Mouse (Mus musculus): ENCODE results near the gene Vmn1r3.
"Not testable (repeated sequence)": the region's sequence is repeated elsewhere in the genome, so short reads cannot be mapped to it uniquely, and the experiment has no call there.

Vmn1r3 gene

DNA sequence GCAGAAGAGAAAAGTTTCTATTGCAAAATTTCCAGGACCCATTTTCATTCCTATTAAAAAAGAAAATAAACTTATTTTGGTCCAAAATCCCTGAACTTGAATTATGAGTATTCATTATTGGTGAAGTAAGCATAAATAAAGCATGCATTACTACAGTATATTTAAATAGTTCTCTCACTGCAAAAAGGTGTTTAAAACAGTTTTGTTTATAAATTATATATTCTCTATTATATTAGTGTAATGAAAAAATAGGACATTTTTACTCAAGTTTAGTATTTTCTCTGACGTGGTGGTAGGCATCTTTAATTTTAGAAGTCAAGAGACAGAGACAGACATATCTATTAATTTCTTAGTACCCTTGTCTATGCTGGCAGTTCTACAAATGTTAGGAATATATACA lies at the start of gene Vmn1r3:
TSS of gene Vmn1r3 (minus strand) at position 101 of the 400 bp plus-strand sequence.
- DNase-seq (ENCODE audit: low spot score in 2 of 2), result not testable (repeated sequence)

DNA sequence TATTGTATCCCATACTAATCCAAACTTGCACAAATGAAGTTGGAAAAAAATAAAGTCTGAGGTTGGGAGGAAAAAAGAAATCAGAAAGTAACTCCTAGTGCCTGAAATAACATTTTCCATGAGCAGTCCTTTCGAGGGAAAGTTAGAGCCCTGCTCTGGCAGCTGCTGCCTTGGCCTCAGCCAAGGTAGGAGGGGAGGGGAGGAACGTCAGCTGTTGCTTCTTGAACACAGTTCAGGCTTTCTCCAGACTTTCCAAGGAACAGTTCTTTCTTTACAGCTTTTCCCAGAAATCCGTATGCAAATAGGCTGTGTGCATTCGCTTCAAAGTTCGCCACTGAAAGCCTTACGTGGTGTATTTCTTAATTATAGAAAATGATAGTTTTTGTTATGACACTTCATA lies 46.9 kb upstream of the Vmn1r3 start:
- DNase-seq (ENCODE audit: low spot score in 2 of 2), result peak in 1 of 2 experiments; percentile 26

DNA sequence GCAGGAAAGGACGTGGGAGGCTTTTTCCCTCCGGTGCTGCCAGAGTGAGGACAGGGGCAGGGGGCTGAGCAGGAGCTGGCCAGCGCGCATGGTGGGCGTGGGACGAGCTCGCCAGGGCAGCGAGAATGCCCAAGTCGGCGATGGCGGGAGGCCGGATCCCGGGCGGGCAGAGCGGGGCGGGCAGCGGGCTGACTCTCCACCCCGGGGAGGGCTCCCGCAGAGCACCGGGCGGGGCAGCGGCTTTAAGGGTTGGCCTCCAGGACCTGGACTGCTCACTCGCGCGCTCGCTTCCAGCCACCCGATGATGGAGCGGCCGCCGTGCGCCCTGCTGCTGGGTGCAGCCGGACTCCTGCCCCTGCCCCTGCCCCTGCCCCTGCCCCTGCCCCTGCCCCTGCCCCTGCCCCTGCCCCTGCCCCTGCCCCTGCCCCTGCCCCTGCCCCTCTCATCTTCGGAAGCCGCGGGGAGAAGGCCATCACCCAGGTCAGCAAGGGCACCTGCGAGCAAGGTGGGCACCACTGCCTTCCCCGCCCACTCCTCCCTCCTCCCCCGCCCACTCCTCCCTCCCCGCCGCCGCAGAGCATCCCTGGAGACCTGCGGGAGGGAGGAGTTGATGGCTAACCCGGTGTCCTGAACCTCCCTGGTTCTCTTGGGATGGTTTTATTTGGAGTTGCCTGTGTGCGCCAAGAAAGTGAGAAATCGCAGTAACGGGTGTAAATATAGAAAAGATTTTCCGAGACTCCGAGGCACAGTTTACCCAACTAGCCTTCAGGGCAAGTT lies 45.9 kb upstream of the Vmn1r3 start:
- peak in 1 of 2 experiments; percentile 27 for DNase-seq (ENCODE audit: low spot score in 2 of 2)

DNA sequence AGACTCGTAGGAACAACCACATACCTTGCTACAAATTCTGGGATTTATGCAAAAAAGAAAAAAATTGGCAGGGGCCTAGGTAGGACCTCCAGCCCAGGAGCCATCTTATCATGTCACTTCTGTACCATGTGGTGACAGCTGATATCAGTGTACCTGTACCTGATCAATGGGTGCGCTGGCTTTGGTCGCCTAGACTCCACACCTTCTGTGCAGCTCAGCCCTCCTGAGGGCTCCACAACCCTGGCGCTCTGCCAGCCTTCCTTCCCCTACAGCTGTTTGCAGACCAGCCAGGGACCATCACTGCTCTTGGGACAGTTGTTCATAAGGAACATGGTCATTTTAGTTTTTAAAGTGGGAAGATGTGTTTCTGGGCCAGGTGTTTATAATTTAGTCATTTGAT lies 44.4 kb upstream of the Vmn1r3 start:
- peak in 1 of 2 experiments; percentile 42 for DNase-seq (ENCODE audit: low spot score in 2 of 2)

DNA sequence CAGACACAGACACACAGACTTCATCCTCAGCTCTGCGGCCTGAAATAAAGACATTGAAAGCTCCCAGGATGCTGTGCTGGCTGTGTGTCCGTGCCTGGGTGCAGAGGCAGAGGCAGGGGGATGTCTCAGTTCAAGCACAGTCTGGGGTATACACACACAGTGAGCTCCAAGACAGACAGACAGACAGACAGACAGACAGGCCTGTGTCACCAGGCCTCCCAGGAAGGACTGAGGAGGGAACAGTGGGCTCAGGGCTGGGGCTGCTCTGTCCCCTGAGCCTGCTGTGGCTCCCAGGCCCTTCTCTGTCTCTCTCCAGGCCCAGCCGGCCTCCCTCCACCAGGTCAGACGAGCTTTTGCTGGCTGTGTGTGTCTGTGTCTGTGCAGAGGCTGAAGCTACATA lies 43.3 kb upstream of the Vmn1r3 start:
- no peak for DNase-seq (ENCODE audit: low spot score in 2 of 2)

DNA sequence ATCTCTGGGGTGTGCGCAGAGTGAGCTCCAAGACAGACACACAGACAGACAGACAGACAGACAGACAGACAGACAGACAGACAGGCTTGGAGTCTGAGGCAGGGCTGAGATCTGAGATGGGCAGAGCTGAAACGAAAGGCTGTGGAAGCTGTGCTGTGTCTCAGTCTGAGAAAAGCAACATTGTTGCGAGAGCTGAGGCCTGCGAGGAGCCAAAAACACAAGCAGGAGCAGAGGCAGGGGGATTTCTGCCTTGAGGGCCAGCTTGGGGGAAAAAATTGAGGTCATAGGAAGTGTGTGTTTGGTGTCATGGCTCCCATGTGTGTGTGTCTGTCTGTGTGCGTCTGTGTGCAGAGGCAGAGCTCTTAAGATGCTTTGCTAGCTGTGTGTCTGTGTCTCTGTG lies 42.6 kb upstream of the Vmn1r3 start:
- DNase-seq (ENCODE audit: low spot score in 2 of 2), result no peak

DNA sequence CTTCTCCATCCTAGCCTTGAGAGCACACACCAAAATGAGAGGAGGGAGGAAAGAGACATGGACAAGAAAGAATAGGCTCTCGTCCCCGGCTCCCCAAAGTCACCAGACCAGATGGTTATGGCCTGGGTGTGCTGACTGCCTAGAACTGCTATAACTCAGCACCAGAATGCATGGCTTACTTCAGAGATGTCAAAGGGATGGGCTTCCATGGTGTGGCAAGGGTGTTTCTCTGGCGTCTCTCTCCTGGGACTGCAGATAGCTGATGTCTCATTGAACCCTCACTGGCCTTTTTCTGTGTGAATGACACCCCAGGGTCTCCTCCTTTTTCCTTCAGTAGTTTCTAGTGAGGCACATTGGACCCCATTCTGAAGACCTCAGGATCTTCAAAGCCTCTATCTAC lies 41.3 kb upstream of the Vmn1r3 start:
- no peak for DNase-seq (ENCODE audit: low spot score in 2 of 2)

DNA sequence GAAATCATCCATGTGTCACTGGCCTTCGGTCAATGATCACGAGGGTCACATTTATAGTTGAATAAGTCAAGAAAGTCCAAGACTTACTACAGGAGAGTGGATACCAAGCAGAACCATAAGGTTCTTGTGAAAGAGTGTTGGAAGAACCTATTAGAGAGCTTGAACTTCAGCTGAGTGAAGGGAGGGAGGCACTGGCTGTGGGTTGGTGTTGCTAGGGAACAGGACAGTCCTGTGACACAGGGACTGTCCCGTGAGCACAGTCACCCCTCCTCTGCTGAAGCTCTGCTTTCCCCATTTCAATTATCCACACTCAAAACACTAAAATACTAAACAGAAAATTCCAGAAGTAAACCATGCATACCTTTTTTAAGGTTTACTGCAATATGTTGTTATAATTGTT lies 40.3 kb upstream of the Vmn1r3 start:
- not testable (repeated sequence) for DNase-seq (ENCODE audit: low spot score in 2 of 2)

DNA sequence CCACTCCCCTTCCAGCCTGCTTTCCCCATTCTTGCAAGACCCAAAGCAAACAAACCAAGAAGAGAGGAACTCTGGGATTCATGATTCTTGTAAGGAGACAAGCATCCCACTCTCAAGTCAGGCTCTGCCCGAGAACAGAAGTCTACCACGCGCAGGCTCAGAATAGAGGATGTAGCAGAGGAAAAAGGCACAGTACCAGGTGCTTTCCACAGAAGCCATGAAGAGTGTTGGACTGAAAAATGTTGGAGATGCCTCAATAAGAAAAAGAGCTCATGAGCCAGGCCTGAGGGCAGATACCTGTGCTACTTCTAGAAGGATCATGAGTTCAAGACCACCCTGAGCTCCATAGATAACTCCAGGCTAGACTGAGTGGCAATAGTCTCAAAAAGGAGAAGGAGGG lies 39.7 kb upstream of the Vmn1r3 start:
- not testable (repeated sequence) for DNase-seq (ENCODE audit: low spot score in 2 of 2)

DNA sequence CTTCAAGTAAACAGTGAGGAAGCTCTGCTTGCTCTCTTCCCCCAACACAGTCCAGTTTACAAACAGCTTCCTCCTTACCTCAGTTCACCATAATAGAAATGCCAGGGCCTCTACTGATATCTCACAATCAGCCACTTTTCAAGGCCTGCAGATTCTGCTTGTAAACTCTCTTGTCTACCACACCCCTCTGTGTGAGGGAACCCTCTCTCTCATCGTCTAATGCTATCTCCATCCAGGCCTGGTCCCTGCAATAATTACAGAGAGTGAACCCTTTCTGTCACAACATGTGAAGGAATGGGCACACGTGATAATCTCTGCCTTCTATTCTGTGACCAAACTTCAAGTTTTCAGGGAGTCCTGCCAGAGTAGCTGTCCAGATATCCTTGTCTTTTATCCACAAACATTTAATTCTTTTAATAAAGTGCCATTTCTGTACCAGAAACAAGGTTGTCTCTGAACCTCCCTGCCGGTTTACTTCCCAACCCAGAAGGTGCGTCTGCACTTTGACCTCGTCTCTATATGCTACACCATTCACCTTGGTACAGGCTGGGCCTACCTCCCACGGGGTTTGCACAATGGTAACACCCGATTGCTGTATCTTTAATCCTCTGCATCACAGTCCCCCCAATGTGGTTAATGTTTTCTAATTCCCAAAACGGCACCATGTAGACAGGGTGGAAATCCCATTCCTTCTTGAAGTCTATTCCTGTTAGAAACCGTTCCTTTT lies 38.5 kb upstream of the Vmn1r3 start:
- not testable (repeated sequence) for DNase-seq (ENCODE audit: low spot score in 2 of 2)

DNA sequence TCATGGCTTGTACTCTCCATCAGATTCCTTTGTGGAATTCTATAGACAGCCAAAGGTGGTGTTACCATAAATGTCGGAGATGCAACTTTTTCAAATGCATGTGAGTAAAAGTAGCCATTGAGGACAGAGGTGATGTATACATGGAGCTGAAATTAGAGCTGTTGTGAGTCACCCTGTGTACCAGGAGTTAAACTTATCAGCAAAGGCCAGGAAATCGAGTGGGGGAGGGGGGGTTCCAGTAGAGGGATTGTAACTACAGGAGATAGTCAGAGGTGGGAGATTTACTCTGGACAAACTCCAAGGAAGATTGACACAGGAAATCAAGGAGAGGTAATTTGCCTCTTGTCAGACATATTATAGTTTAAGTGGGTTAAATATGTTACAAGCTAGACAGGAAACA lies 31.2 kb upstream of the Vmn1r3 start:
- not testable (repeated sequence) for DNase-seq (ENCODE audit: low spot score in 2 of 2)

DNA sequence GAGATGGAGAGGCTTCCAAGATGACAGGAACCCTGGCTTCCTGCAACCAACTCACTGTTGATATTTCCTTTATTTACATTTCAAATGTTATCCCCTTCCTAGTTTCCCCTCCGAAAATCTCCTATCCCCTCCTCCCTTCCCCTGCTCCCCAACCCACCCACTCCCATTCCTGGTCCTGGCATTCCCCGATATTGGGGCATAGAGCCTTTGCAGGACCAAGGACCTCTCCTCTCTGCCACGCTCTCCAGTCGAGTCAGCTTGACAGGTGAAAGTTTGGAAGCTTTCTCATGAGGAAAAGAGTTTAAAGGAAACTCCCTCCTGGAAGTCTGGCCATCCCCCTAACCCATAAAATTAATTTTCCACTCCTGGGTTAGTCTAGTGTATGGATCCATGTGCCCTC lies 28.2 kb upstream of the Vmn1r3 start:
- DNase-seq (ENCODE audit: low spot score in 2 of 2), result not testable (repeated sequence)

DNA sequence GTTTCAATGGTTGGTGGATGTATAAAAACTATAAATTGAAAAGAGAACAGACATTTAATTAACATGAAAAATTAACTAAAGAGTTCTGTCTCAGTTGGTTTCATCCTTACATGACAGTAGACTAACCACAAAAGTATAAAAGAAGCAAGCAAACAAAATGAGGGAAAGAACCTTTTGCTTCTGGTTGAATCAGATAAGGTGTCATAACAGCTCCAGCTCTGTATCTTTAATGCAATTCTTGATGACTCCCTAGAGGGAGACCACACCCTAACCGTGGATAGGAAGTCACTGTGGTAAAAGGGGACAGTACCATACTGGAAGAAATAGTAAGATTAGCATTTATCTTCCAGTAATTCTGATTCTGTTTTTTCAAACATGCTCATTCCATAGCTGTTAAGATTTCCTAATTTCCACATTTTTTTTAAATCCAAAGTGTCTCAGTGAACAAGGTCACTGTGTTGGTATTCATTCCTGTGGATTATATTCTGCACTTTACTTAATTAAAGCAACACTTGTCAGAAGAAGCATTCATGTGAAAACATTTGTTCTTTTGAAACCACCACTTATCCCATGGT lies 24.6 kb upstream of the Vmn1r3 start:
- DNase-seq (ENCODE audit: low spot score in 2 of 2), result not testable (repeated sequence)

DNA sequence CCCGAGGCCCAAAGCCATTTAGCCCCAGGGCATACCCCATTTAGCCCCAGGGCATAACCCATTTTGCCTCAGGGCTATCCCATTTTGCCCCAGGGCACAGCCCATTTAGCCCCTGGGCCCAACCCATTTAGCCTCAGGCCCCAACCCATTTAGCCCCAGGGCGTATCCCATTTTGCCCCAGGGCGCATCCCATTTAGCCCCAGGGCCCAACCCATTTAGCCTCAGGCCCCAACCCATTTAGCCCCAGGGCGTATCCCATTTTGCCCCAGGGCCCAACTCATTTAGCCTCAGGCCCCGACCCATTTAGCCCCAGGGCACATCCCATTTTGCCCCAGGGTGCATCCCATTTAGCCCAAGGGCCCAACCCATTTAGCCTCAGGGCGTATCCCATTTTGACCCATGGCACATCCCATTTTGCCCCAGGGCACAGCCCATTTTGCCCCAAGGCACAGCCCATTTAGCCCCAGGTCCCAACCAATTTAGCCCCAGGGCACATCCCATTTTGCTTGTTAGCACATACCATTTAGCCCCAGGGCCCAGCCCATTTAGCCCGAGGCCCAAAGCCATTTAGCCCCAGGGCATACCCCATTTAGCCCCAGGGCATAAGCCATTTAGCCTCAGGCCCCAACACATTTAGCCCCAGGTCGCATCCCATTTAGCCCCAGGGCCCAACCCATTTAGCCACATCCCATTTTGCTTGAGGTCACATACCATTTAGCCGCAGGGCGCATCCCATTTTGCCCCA lies 8.2 kb downstream of the Vmn1r3 start:
- DNase-seq (ENCODE audit: low spot score in 2 of 2), result peak; percentile 37 to 73

DNA sequence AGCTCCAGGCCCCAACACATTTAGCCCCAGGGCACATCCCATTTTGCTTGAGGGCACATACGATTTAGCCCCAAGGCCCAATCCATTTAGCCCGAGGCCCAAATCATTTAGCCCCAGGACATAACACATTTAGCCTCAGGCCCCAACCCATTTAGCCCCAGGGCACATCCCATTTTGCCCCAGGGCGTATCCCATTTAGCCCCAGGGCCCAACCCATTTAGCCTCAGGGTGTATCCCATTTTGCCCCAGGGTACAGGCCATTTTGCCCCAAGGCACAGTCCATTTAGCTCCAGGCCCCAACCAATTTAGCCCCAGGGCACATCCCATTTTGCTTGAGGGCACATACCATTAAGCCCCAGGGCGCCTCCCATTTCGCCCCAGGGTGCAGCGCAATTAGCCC lies 9.0 kb downstream of the Vmn1r3 start:
- DNase-seq (ENCODE audit: low spot score in 2 of 2), result not testable (repeated sequence)

DNA sequence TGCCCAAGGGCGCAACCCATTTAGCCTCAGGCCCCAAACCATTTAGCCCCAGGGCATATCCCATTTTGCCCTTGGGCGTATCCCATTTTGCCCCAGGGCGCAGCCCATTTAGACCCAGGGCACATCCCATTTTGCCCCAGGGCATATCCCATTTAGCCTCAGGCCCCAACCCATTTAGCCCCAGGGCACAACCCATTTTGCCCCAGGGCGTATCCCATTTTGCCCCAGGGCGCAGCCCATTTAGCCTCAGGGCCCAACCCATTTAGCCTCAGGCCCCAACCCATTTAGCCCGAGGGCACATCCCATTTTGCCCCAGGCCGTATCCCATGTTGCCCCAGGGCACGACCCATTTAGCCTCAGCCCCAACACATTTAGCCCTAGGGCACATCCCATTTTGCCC lies 9.4 kb downstream of the Vmn1r3 start:
- DNase-seq (ENCODE audit: low spot score in 2 of 2), result not testable (repeated sequence)

DNA sequence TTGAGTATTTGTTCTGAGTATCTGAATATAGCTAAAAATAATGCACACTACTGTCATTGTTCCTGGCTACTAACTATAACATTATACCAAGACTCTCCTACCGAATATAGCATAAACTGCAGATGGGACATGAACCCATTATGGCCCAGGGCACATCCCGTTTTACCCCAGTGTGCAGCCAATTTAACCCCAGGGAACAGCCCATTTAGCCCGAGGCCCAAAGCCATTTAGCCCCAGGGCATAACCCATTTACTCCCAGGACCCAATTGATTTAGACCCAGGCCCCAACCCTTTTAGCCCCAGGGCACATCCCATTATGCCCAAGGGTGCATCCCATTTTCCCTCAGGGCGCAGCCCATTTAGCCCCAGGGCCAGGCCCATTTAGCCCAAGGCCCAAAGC lies 10.6 kb downstream of the Vmn1r3 start:
- DNase-seq (ENCODE audit: low spot score in 2 of 2), result not testable (repeated sequence)

DNA sequence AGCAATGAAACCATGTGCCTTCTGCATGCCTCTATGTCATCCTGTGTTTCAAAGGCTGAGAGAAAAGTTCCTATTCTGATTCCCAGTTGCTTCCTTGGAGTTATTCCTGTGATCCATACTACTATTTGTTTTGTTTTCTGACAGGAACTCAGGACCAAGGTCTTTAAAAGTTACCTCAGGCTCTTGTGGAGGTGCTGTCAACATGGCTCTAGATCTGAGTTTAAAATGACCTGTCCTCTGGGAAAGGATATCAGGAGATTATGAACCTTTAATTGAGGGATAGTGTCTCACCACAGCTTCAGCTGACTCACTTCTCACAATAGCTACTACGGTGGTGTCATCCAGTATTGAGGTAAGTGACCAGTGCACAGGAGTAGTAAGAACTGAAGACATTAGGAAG lies 18.1 kb downstream of the Vmn1r3 start, which contains the start of gene Vmn1r2:
TSS of gene Vmn1r2 (plus strand) at position 301 of the 400 bp plus-strand sequence.
- not testable (repeated sequence) for DNase-seq (ENCODE audit: low spot score in 2 of 2)

DNA sequence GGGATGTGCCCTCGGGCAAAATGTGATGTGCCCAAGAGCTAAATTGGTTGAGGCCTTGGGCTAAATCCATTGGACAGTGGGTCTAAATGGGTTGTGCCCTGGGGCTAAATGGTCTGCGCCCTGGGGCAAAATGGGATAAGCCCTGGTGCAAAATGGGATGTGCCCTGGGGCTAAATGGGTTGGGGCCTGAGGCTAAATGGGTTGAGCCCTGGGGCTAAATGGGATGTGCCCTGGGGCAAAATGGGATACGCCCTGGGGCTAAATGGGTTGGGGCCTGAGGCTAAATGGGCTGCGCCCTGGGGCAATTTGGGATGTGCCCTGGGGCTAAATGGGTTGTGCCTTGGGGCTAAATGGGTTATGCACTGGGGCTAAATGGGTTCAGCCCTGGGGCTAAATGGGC lies 20.1 kb downstream of the Vmn1r3 start:
- peak; percentile 27 to 59 for DNase-seq (ENCODE audit: low spot score in 2 of 2)

DNA sequence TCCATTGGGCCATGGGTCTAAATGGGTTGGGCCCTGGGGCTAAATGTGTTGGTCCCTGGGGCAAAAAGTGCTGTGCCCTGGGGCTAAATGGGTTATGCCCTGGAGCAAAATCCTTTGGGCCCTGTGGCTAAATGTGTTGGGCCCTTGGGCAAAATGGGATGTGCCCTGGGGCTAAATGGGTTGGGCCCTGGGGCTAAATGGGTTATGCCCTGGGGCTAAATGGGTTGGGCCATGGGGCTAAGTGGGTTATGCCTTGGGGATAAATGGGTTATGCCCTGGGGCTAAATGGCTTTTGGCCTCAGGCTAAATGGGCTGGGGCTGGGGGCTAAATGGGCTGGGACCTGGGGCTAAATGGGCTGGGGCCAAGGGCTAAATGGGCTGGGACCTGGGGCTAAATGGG lies 20.7 kb downstream of the Vmn1r3 start:
- not testable (repeated sequence) for DNase-seq (ENCODE audit: low spot score in 2 of 2)

DNA sequence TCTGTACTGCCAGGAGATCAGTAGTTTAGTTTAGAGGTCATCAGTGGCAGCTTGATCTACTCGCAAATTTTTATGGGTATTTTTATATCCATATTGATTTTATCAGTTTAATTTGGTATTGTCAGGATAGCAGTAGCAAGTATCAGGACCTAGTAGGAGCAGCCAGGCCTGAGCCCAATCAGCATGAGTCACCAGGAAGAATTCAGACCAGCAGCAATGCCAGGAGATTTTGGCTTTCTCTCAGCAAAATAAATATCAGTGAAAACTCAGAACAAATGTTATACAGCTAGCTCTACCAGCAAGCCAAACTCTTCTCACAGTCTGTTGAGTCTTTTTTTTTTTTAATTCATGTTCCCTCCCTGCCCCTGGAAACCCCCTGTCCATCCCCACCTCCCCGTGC lies 31.8 kb downstream of the Vmn1r3 start:
- not testable (repeated sequence) for DNase-seq (ENCODE audit: low spot score in 2 of 2)

DNA sequence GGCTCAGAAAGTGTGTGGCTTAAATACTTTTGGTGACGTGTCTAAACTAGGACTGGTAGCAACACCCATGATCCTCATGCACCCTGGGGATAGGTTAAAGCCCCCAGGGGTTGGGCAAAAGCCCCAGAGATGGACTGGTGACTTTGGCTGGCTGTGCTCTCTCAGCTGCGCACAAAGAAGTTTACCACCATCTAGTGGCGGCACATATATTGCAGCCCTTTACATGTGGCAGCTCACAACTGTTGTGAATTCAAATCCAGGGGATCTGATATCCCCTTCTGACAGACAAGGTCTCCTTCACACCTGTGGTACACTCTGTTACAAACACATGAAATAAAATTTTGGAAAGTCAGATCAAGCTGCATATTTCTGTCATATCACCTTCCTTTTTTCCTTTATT lies 37.2 kb downstream of the Vmn1r3 start:
- DNase-seq (ENCODE audit: low spot score in 2 of 2), result not testable (repeated sequence)
